Comparison of ENCODE assay signal across 13 mouse cellular contexts in the genomic region with DNA sequence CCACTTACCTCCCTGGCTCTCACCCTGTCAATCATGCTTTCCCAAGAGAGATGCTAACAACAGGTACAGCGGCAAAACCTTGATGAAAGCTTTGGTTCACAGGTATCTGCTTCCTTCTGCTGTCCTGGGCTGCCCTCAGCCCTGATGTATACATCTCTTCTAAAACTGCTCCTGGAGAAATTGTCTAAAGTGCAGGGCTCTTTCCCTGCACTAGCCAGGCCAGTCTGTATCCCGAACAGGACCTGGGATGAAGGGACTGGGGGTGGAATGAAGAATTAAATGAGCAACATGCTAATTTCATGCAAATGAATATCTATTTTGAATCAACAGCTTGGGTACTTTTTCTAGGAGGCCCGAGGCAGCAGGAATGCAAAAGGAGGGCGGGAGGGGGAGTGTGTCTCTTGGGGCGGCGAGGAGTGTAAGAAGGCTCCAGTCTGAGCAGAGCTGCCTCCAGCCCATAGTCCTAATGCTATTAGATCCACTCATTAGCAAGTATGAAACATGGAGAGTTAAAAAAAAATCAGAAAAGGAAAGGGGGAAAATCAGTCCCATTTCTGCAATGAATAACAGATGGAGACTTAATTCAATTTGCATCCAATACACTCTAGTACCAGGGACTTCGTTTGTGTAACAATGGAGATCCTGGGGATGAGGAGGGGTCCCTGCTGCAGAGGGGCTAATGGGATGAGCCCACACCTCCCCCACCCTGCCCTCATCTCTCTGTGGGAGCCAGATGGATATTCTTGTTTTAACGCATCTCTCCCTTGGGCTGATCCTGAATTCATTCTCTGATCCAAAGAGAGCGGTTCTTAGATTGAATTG.
DNase-seq lines count a peak whose midpoint lies in the region; ATAC-seq lines count a peak whose summit lies in the region.
"Had no signal": no experiment of that assay in that cellular context is flagged by ENCODE, and none has a peak within 500 bp of the region (broad histone marks: within the 10 kb centered on the region; RNA-seq: fewer than 3 reads in every experiment).

No protein-coding gene starts in this region.

- WGBS in forebrain, embryonic 16.5 days = 10% methylated on average over 9 of the region's 9 CpGs
- 4% methylated on average over 9 of the region's 9 CpGs for WGBS in midbrain, embryonic 14.5 days

- peaks cover 16% of the 10 kb centered on the region for H3K4me1 ChIP-seq in forebrain, embryonic 16.5 days (replicated peaks; ENCODE audit: control insufficient read depth, insufficient read depth, low read length)
- H3K4me1 ChIP-seq in midbrain, embryonic 14.5 days (ENCODE audit: control insufficient read depth, insufficient read depth, low read length) = peaks cover 16% of the 10 kb centered on the region

- peak overlapping the region; percentile 32 for H3K4me2 ChIP-seq in forebrain, embryonic 16.5 days (ENCODE audit: low read length)
- H3K4me2 ChIP-seq in midbrain, embryonic 14.5 days (ENCODE audit: low read length) = peak overlapping the region; percentile 13; the same call in 1 of the 2 replicates
- H3K4me2 ChIP-seq: kidney, embryonic 15.5 days had no signal

- peaks cover 3% of the 10 kb centered on the region for H3K27me3 ChIP-seq in forebrain, embryonic 16.5 days (replicated peaks; ENCODE audit: control insufficient read depth, insufficient read depth, low read length)
- no peaks in the 10 kb centered on the region for H3K27me3 ChIP-seq in midbrain, embryonic 14.5 days (ENCODE audit: control insufficient read depth, insufficient read depth, low read length)
- H3K27me3 ChIP-seq: kidney, embryonic 15.5 days had no signal

- H3K9me3 ChIP-seq in forebrain, embryonic 16.5 days (ENCODE audit: control insufficient read depth, low read length) = no peaks in the 10 kb centered on the region
- H3K9me3 ChIP-seq in midbrain, embryonic 14.5 days (ENCODE audit: control insufficient read depth, low read length) = no peaks in the 10 kb centered on the region
- H3K9me3 ChIP-seq: kidney, embryonic 15.5 days had no signal

- H3K9ac ChIP-seq in forebrain, embryonic 16.5 days (replicated peaks; ENCODE audit: low read depth, low read length) = no peak overlapping the region
- H3K9ac ChIP-seq in midbrain, embryonic 14.5 days (replicated peaks; ENCODE audit: low read length) = no peak overlapping the region
- H3K9ac ChIP-seq: kidney, embryonic 15.5 days had no signal

- peak overlapping the region; percentile 12; the same call in 1 of the 2 replicates for H3K27ac ChIP-seq in forebrain, embryonic 16.5 days (ENCODE audit: low read length)
- peak overlapping the region; percentile 65 for H3K27ac ChIP-seq in midbrain, embryonic 14.5 days (replicated peaks; ENCODE audit: low read depth, low read length)
- H3K27ac ChIP-seq: kidney, embryonic 15.5 days; macrophage had no signal

- H3K4me3 ChIP-seq in forebrain, embryonic 16.5 days (replicated peaks; ENCODE audit: low read length) = no peak overlapping the region
- H3K4me3 ChIP-seq in midbrain, embryonic 14.5 days (replicated peaks; ENCODE audit: low read depth, low read length) = no peak overlapping the region
- H3K4me3 ChIP-seq: kidney, embryonic 15.5 days had no signal

- peak; percentile 22 for DNase-seq in kidney, postnatal 10 days
- DNase-seq in kidney, postnatal 14 days = no peak
- DNase-seq in R1 (ENCODE audit: low read depth, low spot score) = peak; percentile 77
- DNase-seq in midbrain, embryonic 14.5 days = peak; percentile 80
- no peak for DNase-seq in testis, postnatal 10 days (ENCODE audit: low spot score)
- DNase-seq in urinary bladder, postnatal 14 days (ENCODE audit: low spot score) = no peak
- no peak for DNase-seq in ovary, postnatal 10 days (ENCODE audit: low spot score)
- DNase-seq: cerebellum, adult 9-10 months; gastrocnemius, postnatal 10 days; thymus, adult 18-20 months had no signal

- ATAC-seq in forebrain, embryonic 16.5 days = peak; percentile 86
- ATAC-seq in midbrain, embryonic 14.5 days (ENCODE audit: low FRiP score, low TSS enrichment) = peak; percentile 70

- H3K36me3 ChIP-seq in forebrain, embryonic 16.5 days (ENCODE audit: control insufficient read depth, insufficient read depth) = no peaks in the 10 kb centered on the region
- H3K36me3 ChIP-seq in midbrain, embryonic 14.5 days (ENCODE audit: control insufficient read depth, insufficient read depth, low read length) = no peaks in the 10 kb centered on the region
- H3K36me3 ChIP-seq: kidney, embryonic 15.5 days had no signal

Comparison
In these comparisons a context has a peak if more than half of its experiments do, and no peak if none do; other contexts are left out.
1. DNase-seq: peak in kidney, postnatal 10 days (single experiment), R1 (single experiment) and midbrain, embryonic 14.5 days (single experiment); none in kidney, postnatal 14 days (single experiment), testis, postnatal 10 days (single experiment), urinary bladder, postnatal 14 days (single experiment) and ovary, postnatal 10 days (single experiment).